Mouse (Mus musculus) bone marrow macrophage, adult 2 months (primary cell): ENCODE measurements around the gene Agpat2.

Experiments used
- CTCF ChIP-seq: IDR thresholded peaks from 2 replicates; pipeline ENCODE4 v1.5.1; 2012; ENCODE audit warnings: low read depth, mild to moderate bottlenecking, low read length, moderate library complexity
- POLR2A ChIP-seq: IDR thresholded peaks from 2 replicates; pipeline ENCODE4 v1.6.1; 2012; ENCODE audit warnings: mild to moderate bottlenecking, low read depth, low read length, borderline replicate concordance

DNA sequence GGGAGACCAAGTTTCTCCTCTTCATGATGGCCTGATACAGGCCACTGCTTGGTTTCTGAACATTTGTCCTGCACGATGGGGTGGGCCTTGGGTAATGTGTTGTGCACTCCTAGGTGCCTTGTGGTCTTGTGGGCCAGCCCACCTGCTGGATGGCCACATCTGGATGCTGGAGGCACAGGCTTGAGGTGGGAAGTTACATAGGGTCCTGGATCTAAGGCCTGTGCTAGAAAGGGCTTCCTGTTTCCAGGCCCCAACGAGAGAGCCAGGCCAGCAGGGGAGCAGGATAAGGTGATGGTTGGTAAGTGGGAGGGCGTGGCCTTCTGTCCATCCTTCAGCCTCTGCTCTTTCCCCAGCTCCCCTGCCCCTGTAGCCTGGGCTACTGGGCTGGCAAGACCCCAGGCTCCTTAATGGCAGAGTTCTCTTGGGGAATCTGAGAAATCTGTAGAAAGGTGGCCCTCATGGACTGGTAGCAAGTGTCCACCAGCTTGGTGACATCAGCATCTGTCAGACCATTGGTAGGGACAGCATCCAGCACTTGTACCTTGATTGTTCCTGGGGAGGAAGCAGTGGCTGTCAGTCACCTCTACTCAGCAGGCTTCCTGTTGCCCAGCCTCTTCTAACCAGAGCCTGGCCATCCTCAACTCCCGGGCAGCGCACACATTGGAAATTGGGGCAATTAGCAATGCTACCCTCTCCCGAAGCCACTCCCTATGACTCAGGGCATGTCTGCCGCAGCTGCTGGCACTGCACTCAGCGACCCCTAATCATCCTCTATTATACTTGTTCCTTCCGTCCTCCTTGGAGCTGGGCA is 10.8 kb downstream of the Agpat2 start:
- TF ChIP-seq POLR2A (no peak), CTCF (no peak)
